Mouse (Mus musculus) erythroblast, embryonic 14.5 days (primary cell): ENCODE results near the gene Ntrk3.

Experiments used
- GATA1 ChIP-seq: IDR thresholded peaks from 2 replicates; pipeline ENCODE4 v1.6.1; 2012; ENCODE audit warnings: low read length, inconsistent platforms, mixed read lengths
- TAL1 ChIP-seq: IDR thresholded peaks from 3 replicates; pipeline ENCODE4 v1.6.1; 2012; ENCODE audit warnings: low read length, inconsistent platforms, mixed read lengths

DNA sequence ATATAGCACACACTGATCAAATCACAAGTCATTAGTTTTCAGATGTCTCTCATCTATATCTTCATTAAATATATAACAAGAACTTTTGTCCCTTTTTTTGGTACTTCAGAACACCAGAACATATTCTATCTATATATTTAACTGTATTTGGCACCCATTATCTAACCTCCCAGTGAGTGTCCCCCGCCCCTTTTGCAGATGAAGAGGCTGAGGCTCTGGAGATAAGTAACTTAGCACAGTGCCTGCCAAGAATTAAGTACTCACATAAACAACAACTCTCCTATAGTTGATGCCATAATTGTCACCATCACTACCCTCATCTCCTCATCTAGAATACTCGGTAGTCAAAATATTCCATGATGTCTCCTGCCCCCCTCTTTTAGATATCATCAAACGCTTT is 42.6 kb downstream of the Ntrk3 start:
- no peak for TF ChIP-seq GATA1
- no peak for TF ChIP-seq TAL1
